Mouse (Mus musculus): ENCODE results near the gene Rell1.
"Not testable (repeated sequence)": the region's sequence is repeated elsewhere in the genome, so short reads cannot be mapped to it uniquely, and the experiment has no call there.

Gene Rell1

GRCm38 (mm10) chr5:63903329-63903728, 65.4 kb downstream of the Rell1 start:
- no peak for DNase-seq (ENCODE audit: low read depth, low spot score)

- no peak for DNase-seq (ENCODE audit: low read depth, low spot score)
These were observed 70.9 kb downstream of the Rell1 start for GRCm38 (mm10) chr5:63897820-63898110.

DNA sequence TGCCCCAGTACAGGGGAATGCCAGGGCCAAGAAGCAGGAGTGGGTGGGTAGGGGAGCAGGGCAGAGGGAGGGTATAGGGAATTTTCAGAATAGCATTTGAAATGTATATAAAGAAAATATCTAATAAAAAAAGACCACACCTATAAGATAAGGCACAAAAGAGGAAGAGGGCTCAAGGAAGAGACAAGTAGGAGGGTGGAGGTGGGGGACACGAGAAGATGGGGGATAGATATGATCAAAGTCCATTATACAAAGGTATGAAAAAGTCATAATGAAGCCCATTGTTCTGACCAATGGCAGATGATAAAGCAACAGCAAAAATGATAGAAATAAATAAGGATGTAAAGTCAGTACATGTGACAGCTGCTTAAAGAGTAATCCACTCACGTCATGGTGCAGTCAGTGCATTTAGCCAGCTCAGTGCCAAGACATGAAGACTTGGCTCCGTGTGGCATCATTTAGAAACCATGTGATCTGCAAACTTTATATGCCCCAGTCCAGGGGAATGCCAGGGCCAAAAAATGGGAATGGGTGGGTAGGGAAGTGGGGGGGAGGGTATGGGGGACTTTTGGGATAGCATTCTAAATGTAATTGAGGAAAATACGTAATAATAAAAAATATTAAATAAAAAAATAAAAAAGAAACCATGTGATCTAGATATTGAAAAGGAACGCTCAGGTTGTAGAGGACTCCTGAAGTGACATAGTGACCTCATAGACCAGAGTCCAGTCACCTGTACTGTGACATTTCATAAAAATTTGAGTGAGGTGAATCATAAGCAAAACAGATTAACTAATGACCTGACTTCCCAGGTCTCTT, 71.5 kb downstream of the Rell1 start:
- DNase-seq (ENCODE audit: low read depth, low spot score): not testable (repeated sequence)

DNA sequence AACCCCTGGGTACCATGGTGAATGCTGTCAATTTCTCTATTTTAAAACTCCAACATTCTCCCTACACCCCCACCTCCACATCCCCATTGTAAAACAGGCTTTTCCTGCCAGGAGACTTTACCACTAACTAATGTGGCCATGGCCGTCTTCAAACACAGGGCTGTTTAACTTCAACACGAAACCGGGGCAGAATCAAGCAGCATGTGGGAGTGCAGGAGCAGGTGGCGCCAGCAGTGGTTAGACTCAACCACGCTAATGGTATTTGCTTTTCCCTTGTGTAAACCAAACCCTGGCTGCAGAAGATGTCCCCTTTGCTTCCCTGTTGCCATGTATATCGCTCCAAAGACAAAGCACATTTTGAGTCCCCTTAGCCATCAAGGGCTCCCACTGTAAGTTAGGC, 76.8 kb downstream of the Rell1 start:
- no peak for DNase-seq (ENCODE audit: low read depth, low spot score)

- DNase-seq (ENCODE audit: low read depth, low spot score): no peak
These were observed 77.5 kb downstream of the Rell1 start for GRCm38 (mm10) chr5:63891241-63891640.

GRCm38 (mm10) chr5:63887111-63887510, 81.6 kb downstream of the Rell1 start:
- DNase-seq (ENCODE audit: low read depth, low spot score): no peak

DNA sequence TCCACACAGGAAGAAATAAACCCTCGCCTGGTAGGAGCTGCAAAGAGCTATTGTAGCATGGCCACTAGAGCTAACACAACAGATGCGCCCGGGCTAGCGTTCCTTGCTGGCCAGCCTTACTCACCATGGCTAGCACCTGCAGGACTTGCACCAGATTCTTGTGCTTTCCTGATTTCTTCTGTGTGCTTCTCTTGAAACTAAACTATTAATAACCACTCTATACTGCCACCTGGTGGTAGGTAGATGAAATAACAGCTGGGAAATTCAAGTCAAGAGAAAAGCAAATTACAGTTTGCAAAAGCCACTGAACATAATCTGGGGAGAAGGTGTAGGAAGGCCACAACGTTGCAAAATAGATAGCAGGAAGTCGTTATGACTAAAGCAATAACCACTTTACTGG, 82.0 kb downstream of the Rell1 start:
- peak; percentile 11 for DNase-seq (ENCODE audit: low read depth, low spot score)

DNA sequence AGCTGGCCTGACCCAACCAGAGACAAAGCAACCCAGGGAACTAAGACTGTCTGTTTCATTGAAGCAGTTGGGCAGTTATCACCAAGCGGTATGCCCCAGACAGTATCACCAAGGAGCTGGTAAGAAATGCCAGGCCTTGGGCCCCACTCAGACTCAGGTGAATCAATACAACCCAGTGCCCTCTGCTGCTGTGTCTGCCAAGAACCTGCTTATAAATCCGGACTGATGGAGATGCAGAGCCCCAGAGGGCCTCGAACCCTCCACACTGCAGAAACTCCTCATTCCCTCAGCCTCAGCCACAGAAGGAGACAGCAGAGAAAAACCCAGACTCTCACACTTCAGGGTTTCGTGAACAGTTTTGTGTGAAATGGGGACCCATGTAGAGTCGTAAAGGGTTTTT, 82.4 kb downstream of the Rell1 start:
- DNase-seq (ENCODE audit: low read depth, low spot score): no peak

DNA sequence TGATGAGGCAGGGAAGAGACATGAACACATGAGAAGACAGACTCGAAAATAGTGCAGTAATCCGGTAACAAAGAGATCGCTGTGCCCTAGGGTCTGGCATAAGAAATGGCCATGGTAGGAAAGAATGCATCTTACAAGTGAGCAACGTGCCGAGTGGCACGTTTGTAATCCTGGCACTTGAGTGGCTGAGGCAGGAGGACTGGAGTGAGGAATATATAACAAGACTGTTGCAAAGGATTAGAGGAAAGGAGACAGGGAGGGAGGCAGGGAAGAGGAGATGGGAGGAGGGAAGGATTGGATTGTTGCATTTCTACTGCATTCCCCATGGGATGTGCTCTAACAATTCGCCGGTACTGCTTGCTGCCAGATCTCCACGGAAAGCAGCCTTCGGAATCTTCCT, 89.7 kb downstream of the Rell1 start:
- DNase-seq (ENCODE audit: low read depth, low spot score): no peak

DNA sequence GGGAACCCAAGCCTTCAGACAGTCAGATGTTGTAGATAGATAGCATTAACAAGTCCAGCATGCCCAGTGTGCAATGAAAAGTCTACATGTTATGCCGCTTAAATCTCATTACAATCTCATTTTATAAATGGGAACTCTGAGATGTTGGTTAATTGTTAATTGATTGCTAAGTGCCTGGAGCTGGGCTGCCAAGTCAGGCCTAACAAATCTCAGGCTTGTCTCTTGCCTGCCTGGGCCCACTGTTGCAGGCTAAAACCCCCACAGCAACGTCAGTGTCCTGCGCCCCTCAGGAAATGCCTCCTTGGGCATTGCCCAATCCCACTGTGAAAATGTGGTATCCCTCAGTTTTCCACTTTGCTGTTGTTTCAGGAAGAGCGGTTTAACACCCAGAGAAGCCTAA, 92.6 kb downstream of the Rell1 start:
- no peak for DNase-seq (ENCODE audit: low read depth, low spot score)

- no peak for DNase-seq (ENCODE audit: low read depth, low spot score)
These were observed 93.8 kb downstream of the Rell1 start for GRCm38 (mm10) chr5:63874880-63875279.

DNA sequence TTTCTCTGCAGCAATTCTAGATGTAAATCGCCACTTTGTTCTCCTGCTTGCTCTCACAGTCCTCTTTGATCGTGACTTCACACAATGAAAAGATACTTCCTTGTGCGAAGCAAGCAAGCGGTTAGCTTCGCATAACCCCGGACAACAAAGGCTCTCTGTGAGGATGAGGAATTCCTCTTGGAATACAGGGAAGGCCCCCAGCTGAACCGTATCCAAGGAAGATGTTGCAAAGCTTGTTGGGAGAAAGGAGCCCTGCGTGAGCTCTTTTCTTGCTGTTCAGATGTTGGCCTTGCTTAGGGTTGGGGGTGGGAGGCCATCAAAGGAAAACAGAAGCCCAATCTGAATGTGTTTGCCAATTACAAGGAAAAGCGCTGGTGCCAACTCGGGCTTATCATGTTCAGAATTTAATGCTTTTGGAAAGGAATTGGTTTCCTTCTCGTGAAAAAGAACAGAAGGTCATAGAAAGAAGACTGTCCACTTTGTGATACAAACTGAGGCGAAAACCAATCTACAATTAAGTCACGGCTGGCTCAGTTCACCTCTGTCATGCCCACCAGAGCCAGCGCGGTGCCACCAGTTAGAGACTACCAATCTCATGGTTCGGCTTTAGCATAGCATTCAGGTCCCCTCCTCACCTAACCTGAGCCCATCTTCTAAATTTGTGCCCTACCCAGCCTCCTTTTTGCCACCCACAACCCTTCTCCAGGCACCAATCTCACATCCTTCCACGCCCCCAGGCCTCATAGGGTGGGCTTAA, 96.3 kb downstream of the Rell1 start:
- no peak for DNase-seq (ENCODE audit: low read depth, low spot score)

DNA sequence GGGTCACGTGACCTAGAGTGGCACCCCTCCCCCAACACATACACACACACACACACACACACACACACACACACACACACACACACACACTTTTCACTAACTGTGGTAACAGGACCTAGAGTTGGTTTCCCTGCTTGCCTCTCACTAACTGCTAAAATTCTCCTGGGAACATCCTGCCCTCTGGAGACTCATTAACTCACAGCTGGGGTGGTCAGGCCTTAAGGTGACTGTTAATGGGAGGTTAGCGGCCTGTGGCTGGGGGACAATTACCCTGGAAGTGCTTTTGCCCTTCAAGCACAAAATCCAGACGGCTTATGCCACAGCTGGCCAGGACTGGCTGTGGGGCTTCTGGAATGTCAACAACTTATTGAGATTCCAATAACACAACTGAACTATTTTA, 101.3 kb downstream of the Rell1 start:
- no peak for DNase-seq (ENCODE audit: low read depth, low spot score)

DNA sequence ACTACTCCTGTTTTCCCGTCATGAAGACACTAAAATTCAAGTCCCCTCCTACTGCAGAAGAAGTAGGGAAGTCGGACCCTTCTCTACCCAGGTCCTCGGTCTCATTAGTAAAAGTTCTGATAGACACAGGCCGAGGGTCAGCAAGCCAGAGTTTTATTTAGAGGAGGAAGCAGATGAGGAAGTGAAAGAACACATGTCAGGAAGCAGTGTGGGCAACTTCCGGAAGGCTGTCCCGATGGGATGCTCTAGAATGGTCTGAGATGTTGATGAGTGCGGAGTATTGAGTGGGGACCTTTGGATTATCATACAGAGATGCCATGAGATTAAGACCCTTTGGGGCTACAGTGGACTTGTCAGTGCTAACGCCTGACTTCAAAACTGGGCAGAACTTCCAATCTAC, 109.8 kb downstream of the Rell1 start:
- DNase-seq (ENCODE audit: low read depth, low spot score): no peak
